Mouse (Mus musculus): Measurements from ENCODE around the gene Sult2a8.
"Not testable (repeated sequence)": the region's sequence is repeated elsewhere in the genome, so short reads cannot be mapped to it uniquely, and the experiment has no call there.

Sult2a8 gene

GRCm38 (mm10) chr7:14446534-14446933 lies at the start of gene Sult2a8:
Gene Sult2a8, minus strand, starts transcription at chr7:14446769.
- DNase-seq (ENCODE audit: low read depth in 2 of 2, low spot score in 2 of 2): no peak

DNA sequence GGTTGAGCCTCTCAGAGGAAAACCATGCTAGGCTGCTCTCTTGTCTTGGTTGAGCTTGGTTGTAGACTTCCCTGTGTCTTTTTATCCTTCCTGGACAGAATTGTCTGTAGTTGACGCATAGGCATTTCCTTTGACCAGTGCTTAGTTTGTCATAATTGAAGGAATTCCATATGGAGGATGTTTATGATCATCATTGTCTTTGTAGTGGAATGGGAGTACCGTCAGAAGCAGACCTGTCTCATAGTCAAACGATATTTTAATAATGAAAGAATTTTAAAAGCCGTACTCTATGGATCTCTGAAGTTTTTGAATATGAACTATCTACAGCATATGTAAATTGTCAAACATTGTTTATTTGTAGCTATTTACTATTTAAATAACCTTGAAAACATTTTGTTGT lies 47.6 kb upstream of the Sult2a8 start, which contains the start of gene Sult2a7:
TSS of gene Sult2a7 (minus strand) at position 101 of the 400 bp plus-strand sequence.
- DNase-seq (ENCODE audit: low read depth in 2 of 2, low spot score in 2 of 2): no peak

GRCm38 (mm10) chr7:14492886-14493285 lies 46.3 kb upstream of the Sult2a8 start:
- no peak for DNase-seq (ENCODE audit: low read depth in 2 of 2, low spot score in 2 of 2)

GRCm38 (mm10) chr7:14439581-14439980 lies 7.0 kb downstream of the Sult2a8 start:
- DNase-seq (ENCODE audit: low read depth in 2 of 2, low spot score in 2 of 2): no peak

DNA sequence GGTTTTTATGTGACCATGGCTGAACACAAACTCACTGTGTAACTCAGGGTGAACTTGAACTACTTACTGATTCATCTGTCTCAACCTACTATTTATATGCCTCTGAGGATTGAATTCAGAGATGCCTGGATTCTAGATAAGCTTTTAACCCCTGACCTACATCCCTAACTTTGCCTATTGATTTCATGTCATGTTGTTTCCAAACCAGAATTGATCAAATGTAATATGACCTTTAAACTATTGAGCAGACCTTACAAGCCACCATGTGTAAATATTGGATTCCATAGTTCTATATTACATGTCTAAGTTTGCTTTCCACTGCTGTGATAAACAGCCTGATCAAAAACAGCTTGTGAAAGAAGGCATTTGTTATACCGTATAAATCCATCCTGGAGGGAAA lies 8.1 kb downstream of the Sult2a8 start:
- DNase-seq (ENCODE audit: low read depth in 2 of 2, low spot score in 2 of 2): no peak

- no peak for DNase-seq (ENCODE audit: low read depth in 2 of 2, low spot score in 2 of 2)
Observed at GRCm38 (mm10) chr7:14438029-14438428, 8.5 kb downstream of the Sult2a8 start.

GRCm38 (mm10) chr7:14399363-14399762 lies 47.2 kb downstream of the Sult2a8 start:
- not testable (repeated sequence) for DNase-seq (ENCODE audit: low read depth in 2 of 2, low spot score in 2 of 2)

- DNase-seq (ENCODE audit: low read depth in 2 of 2, low spot score in 2 of 2): no peak
Observed at GRCm38 (mm10) chr7:14396462-14396861, 50.1 kb downstream of the Sult2a8 start.

All from CD8-positive naive resting alpha-beta T cell, adult 2 months (primary cell).